Mouse (Mus musculus): ENCODE results near the gene Zfhx2.

GRCm38 (mm10) chr14:55053050-55053449, 39.1 kb downstream of the Zfhx2 start:
- TF ChIP-seq USF1 (IDR thresholded peaks at IDR 0.05; ENCODE audit: low read depth) (no peak), CEBPB (IDR thresholded peaks at IDR 0.05; ENCODE audit: insufficient read depth, poor library complexity, severe bottlenecking) (no peak), POLR2A (IDR thresholded peaks at IDR 0.05; ENCODE audit: insufficient read length, low read depth) (no peak), TCF12 (IDR thresholded peaks at IDR 0.05; ENCODE audit: insufficient read depth, poor library complexity, severe bottlenecking) (no peak), E2F4 (IDR thresholded peaks at IDR 0.05; ENCODE audit: insufficient read depth) (no peak), TCF3 (IDR thresholded peaks at IDR 0.05; ENCODE audit: insufficient read length, low read depth) (no peak)

Measured in myocyte (in vitro differentiated cells).